Mouse (Mus musculus) MEL (cell line): ENCODE measurements around the gene 1600002K03Rik. TPM values are rescaled to one million over a fixed set of nuclear protein-coding genes. Genes with fewer than 3 reads are reported as not detected.

Experiments used
- DNase-seq: peaks from one replicate; pipeline ENCODE4 v3.0.0; 2011; ENCODE audit warnings: low read depth, low spot score
- H3K27ac ChIP-seq: 2 replicates; pipeline ENCODE4 v1.5.1; 2012; ENCODE audit warnings: low read depth, mild to moderate bottlenecking, control low read depth, low read length, moderate library complexity; ENCODE audit not compliant: control insufficient read depth
- H3K27me3 ChIP-seq, 2 experiments: fragments of 150-350 bp in 1 of 2; sonication (generic) in 1 of 2; 2 replicates each; pipeline ENCODE4 v1.6.1; 2012; ENCODE audit warnings: low read length in 2 of 2, mild to moderate bottlenecking in 2 of 2, improper control_type of control experiment in 1 of 2, moderate library complexity in 1 of 2; ENCODE audit not compliant: insufficient read depth in 2 of 2, control insufficient read depth in 1 of 2
- H3K36me3 ChIP-seq, 2 experiments: 2 replicates each; pipeline ENCODE4 v1.6.1; 2012 to 2014; ENCODE audit warnings: low read length in 2 of 2, improper control_type of control experiment in 1 of 2, inconsistent platforms in 1 of 2, mild to moderate bottlenecking in 1 of 2; ENCODE audit not compliant: insufficient read depth in 2 of 2, control insufficient read depth in 1 of 2
- H3K4me1 ChIP-seq, 2 experiments: fragments of 150-350 bp in 1 of 2; sonication (generic) in 1 of 2; 2 replicates each; pipeline ENCODE4 v1.6.1; 2012; ENCODE audit warnings: low read length in 2 of 2, improper control_type of control experiment in 1 of 2, mild to moderate bottlenecking in 1 of 2; ENCODE audit not compliant: insufficient read depth in 2 of 2, control insufficient read depth in 1 of 2
- H3K4me3 ChIP-seq, 2 experiments: fragments of 150-350 bp in 1 of 2; sonication (generic) in 1 of 2; 2 replicates each; pipeline ENCODE4 v1.5.1; 2012; ENCODE audit warnings: low read depth in 2 of 2, low read length in 2 of 2, mild to moderate bottlenecking in 2 of 2, moderate library complexity in 2 of 2, control low read depth in 1 of 2, improper control_type of control experiment in 1 of 2; ENCODE audit not compliant: control insufficient read depth in 1 of 2, insufficient read depth in 1 of 2
- H3K79me2 ChIP-seq: 2 replicates; pipeline ENCODE4 v1.6.1; 2012; ENCODE audit warnings: mild to moderate bottlenecking, low read length, moderate library complexity; ENCODE audit not compliant: control insufficient read depth, poor library complexity, insufficient read depth
- H3K9ac ChIP-seq: 2 replicates; pipeline ENCODE4 v1.6.1; 2012; ENCODE audit warnings: low read depth, mild to moderate bottlenecking, control low read depth, low read length, moderate library complexity; ENCODE audit not compliant: control insufficient read depth, poor library complexity, severe bottlenecking
- H3K9me3 ChIP-seq: fragments of 150-350 bp; sonication (generic); replicated peaks from 2 replicates; pipeline ENCODE4 v1.6.1; 2012; ENCODE audit warnings: mild to moderate bottlenecking, low read length, improper control_type of control experiment, moderate library complexity; ENCODE audit not compliant: insufficient read depth
- BHLHE40 ChIP-seq: IDR thresholded peaks from 2 replicates; pipeline ENCODE4 v1.6.1; 2012; ENCODE audit warnings: low read depth, mild to moderate bottlenecking, inconsistent platforms, low read length, improper control_type of control experiment, borderline replicate concordance
- CHD1 ChIP-seq: IDR thresholded peaks from 2 replicates; pipeline ENCODE4 v1.6.1; 2012; ENCODE audit warnings: low read depth, mild to moderate bottlenecking, inconsistent platforms, low read length, improper control_type of control experiment
- CHD2 ChIP-seq: IDR thresholded peaks from 2 replicates; pipeline ENCODE4 v1.6.1; 2011; ENCODE audit warnings: low read length, improper control_type of control experiment
- E2F4 ChIP-seq: IDR thresholded peaks from 2 replicates; pipeline ENCODE4 v1.6.1; 2011; ENCODE audit warnings: low read depth, low read length, improper control_type of control experiment, borderline replicate concordance
- ELF1 ChIP-seq: IDR thresholded peaks from 2 replicates; pipeline ENCODE4 v1.6.1; 2014; ENCODE audit warnings: low read depth, mild to moderate bottlenecking, inconsistent platforms, low read length, improper control_type of control experiment, moderate library complexity
- EP300 ChIP-seq, 2 experiments: IDR thresholded peaks; 2 replicates each; pipeline ENCODE4 v1.6.1; 2011; ENCODE audit warnings: improper control_type of control experiment in 2 of 2, low read length in 2 of 2, low read depth in 1 of 2, mild to moderate bottlenecking in 1 of 2
- ETS1 ChIP-seq: IDR thresholded peaks from 2 replicates; pipeline ENCODE4 v1.6.1; 2012; ENCODE audit warnings: low read depth, mild to moderate bottlenecking, inconsistent platforms, low read length, improper control_type of control experiment, moderate library complexity
- GABPA ChIP-seq: IDR thresholded peaks from 2 replicates; pipeline ENCODE4 v1.6.1; 2012; ENCODE audit warnings: low read depth, mild to moderate bottlenecking, inconsistent platforms, low read length, improper control_type of control experiment, moderate library complexity
- GATA1 ChIP-seq: IDR thresholded peaks from 2 replicates; pipeline ENCODE4 v1.6.1; 2011; ENCODE audit warnings: low read depth, low read length, improper control_type of control experiment
- HCFC1 ChIP-seq: IDR thresholded peaks from 2 replicates; pipeline ENCODE4 v1.6.1; 2012; ENCODE audit warnings: low read depth, mild to moderate bottlenecking, inconsistent platforms, low read length, improper control_type of control experiment, moderate library complexity
- JUND ChIP-seq: IDR thresholded peaks from 2 replicates; pipeline ENCODE4 v1.6.1; 2011; ENCODE audit warnings: low read depth, mild to moderate bottlenecking, improper control_type of control experiment, low read length
- MAFK ChIP-seq: IDR thresholded peaks from 2 replicates; pipeline ENCODE4 v1.6.1; 2011; ENCODE audit warnings: low read depth, mild to moderate bottlenecking, low read length, improper control_type of control experiment, borderline replicate concordance
- MAX ChIP-seq: IDR thresholded peaks from 2 replicates; pipeline ENCODE4 v1.6.1; 2011; ENCODE audit warnings: low read length, improper control_type of control experiment
- MAZ ChIP-seq: IDR thresholded peaks from 2 replicates; pipeline ENCODE4 v1.6.1; 2012; ENCODE audit warnings: low read depth, mild to moderate bottlenecking, inconsistent platforms, low read length, improper control_type of control experiment
- MEF2A ChIP-seq: IDR thresholded peaks from 2 replicates; pipeline ENCODE4 v1.6.1; 2014; ENCODE audit warnings: low read depth, mild to moderate bottlenecking, inconsistent platforms, low read length, improper control_type of control experiment; ENCODE audit not compliant: poor library complexity, insufficient replicate concordance, severe bottlenecking; ENCODE audit errors: extremely low read depth
- MXI1 ChIP-seq: IDR thresholded peaks from 2 replicates; pipeline ENCODE4 v1.6.1; 2011; ENCODE audit warnings: mild to moderate bottlenecking, low read depth, low read length, improper control_type of control experiment
- MYB ChIP-seq: IDR thresholded peaks from 2 replicates; pipeline ENCODE4 v1.6.1; 2011; ENCODE audit warnings: mild to moderate bottlenecking, low read depth, low read length, improper control_type of control experiment
- NELFE ChIP-seq: IDR thresholded peaks from 2 replicates; pipeline ENCODE4 v1.6.1; 2011; ENCODE audit warnings: low read depth, low read length, improper control_type of control experiment
- POLR2A ChIP-seq, 2 experiments: IDR thresholded peaks; 2 replicates each; pipeline ENCODE4 v1.6.1; 2011 to 2012; ENCODE audit warnings: low read length in 2 of 2, mild to moderate bottlenecking in 2 of 2, control low read depth in 1 of 2, improper control_type of control experiment in 1 of 2, low read depth in 1 of 2, moderate library complexity in 1 of 2; ENCODE audit not compliant: control insufficient read depth in 1 of 2, insufficient read depth in 1 of 2, poor library complexity in 1 of 2
- POLR2AphosphoS5 ChIP-seq: IDR thresholded peaks from 2 replicates; pipeline ENCODE4 v1.6.1; 2012; ENCODE audit warnings: low read depth, borderline replicate concordance, mild to moderate bottlenecking, inconsistent platforms, low read length, moderate library complexity, mixed read lengths
- RCOR1 ChIP-seq: IDR thresholded peaks from 2 replicates; pipeline ENCODE4 v1.6.1; 2012; ENCODE audit warnings: low read depth, mild to moderate bottlenecking, inconsistent platforms, low read length, improper control_type of control experiment
- SIN3A ChIP-seq: IDR thresholded peaks from 2 replicates; pipeline ENCODE4 v1.6.1; 2012; ENCODE audit warnings: low read length, improper control_type of control experiment, inconsistent platforms
- SMC3 ChIP-seq: IDR thresholded peaks from 2 replicates; pipeline ENCODE4 v1.6.1; 2011; ENCODE audit warnings: low read depth, low read length, improper control_type of control experiment
- TAL1 ChIP-seq: IDR thresholded peaks from 2 replicates; pipeline ENCODE4 v1.6.1; 2012; ENCODE audit warnings: mild to moderate bottlenecking, inconsistent platforms, low read length, moderate library complexity, mixed read lengths
- TCF12 ChIP-seq: IDR thresholded peaks from 2 replicates; pipeline ENCODE4 v1.6.1; 2014; ENCODE audit warnings: low read depth, mild to moderate bottlenecking, inconsistent platforms, low read length, improper control_type of control experiment, moderate library complexity
- UBTF ChIP-seq: IDR thresholded peaks from 2 replicates; pipeline ENCODE4 v1.6.1; 2012; ENCODE audit warnings: low read depth, mild to moderate bottlenecking, inconsistent platforms, low read length, improper control_type of control experiment, moderate library complexity, borderline replicate concordance; ENCODE audit not compliant: insufficient read depth
- USF2 ChIP-seq, 2 experiments: IDR thresholded peaks; 2 replicates each; pipeline ENCODE4 v1.6.1; 2011 to 2012; ENCODE audit warnings: improper control_type of control experiment in 2 of 2, low read length in 2 of 2, borderline replicate concordance in 1 of 2, inconsistent platforms in 1 of 2, low read depth in 1 of 2, mild to moderate bottlenecking in 1 of 2; ENCODE audit not compliant: insufficient read depth in 1 of 2
- ZC3H11A ChIP-seq: IDR thresholded peaks from 2 replicates; pipeline ENCODE4 v1.6.1; 2012; ENCODE audit warnings: low read depth, mild to moderate bottlenecking, inconsistent platforms, low read length, improper control_type of control experiment
- ZKSCAN1 ChIP-seq: IDR thresholded peaks from 2 replicates; pipeline ENCODE4 v1.6.1; 2012; ENCODE audit warnings: low read depth, mild to moderate bottlenecking, inconsistent platforms, low read length, improper control_type of control experiment, moderate library complexity
- ZMIZ1 ChIP-seq: IDR thresholded peaks from 2 replicates; pipeline ENCODE4 v1.6.1; 2012; ENCODE audit warnings: low read depth, mild to moderate bottlenecking, inconsistent platforms, low read length, improper control_type of control experiment, moderate library complexity
- ZNF384 ChIP-seq: IDR thresholded peaks from 2 replicates; pipeline ENCODE4 v1.6.1; 2012; ENCODE audit warnings: low read depth, mild to moderate bottlenecking, inconsistent platforms, low read length, improper control_type of control experiment
- polyA plus RNA-seq, 2 experiments: library from polyadenylated mRNA; stranded (reverse) in 1 of 2; unstranded in 1 of 2; fragments of >175 nt in 1 of 2; fragments of >200 nt in 1 of 2; gene quantifications; 2 replicates each; pipeline versions ENCODE4 v1.2.1 to v1.2.4; 2012; ENCODE audit warnings: low replicate concordance in 2 of 2, low read depth in 1 of 2; ENCODE audit not compliant: insufficient read length in 2 of 2, insufficient read depth in 1 of 2, missing spikeins in 1 of 2
- total RNA-seq: library from RNA; depleted of rRNA; stranded (reverse); fragments of 300-350 nt; gene quantifications from 2 replicates; pipeline ENCODE4 v1.2.3, GENCODE M21; 2012

The 1600002K03Rik gene
- total and polyA plus RNA-seq, 3 experiments, result 11.4 to 16.9 TPM; not detected in 1

DNA sequence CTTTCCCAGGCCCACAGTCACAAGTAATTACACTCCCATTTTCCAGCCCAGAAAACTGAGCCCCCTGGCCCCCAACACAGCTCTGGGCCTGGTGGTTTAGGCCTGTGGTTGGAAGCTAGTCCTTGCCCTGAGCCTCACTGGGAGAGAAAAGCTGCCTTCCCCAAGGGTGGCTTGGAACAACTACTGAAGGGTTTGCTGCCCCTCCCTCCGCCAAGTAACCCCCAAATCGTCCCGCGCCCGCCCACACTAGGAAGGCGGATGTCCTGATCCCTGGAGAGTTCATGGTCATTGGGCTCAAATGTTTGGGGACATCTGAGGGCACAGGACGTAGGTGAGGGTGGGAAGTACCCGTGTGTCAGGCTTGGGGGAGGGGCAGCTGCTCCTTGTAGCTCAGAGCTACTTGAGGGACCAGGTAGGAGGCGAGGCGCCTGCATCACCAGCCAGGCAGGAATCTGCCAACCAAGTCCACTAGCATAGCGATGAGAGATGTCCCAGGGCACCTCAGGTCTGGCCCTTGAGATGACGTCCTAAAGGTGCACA, 13.7 kb upstream of the 1600002K03Rik start (continued):
- TF ChIP-seq POLR2A (IDR thresholded peaks at IDR 0.05; ENCODE audit: control insufficient read depth in 1 of 2, insufficient read depth in 1 of 2, low read depth in 1 of 2, low read length in 2 of 2, poor library complexity in 1 of 2) (peak in 1 of 2 experiments; percentile 42; a peak in 1 of 4 replicates), MXI1 (peak; percentile 5; the same call in 1 of the 2 replicates), TAL1 (no peak), BHLHE40 (no peak)

DNA sequence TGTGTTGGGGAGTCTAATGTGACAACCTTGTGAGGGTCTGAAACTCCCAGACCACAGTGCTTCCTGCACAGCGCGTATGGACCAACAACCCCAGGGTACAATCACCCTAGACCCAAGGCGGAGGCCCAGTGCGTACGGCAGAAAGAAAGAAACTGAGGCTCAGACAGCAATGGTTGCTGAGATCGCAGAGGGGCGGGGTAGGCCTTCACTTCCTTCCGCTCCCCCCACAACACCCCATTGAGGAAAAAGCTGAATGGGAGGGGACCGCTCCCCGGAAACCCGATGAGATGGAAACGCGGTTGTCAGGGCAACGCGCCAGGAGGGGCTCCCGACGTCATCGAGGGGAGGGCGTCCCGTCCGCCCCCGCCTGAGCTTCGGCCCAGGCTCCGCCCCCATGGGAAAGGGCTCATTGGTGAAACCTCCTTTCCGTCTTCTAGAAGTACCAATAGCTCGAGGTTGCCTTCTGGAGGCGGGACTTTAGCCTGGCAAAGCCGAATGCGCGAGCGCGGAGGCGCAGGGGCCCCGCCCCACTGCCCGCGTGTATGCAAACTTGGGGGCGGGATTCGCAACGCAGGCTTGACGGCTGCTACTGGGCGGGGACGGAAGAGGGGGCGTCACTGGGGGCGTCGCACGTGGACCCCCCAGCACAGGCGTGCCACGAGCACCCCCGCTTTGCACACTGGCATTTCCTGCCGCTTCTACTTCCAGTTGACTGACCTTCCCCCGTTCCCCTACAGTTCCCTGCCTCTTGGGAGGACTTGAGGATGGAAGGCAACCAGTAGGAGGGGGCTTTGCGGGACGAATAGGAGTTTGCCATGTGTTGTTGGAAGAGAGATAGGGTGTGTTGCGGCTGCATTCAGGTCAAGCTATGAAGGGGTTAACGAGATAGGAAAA, 12.9 kb upstream of the 1600002K03Rik start:
- H3K9ac ChIP-seq, result peak overlapping the region; percentile 74
- H3K4me3 ChIP-seq, result peak overlapping the region; percentile 58 to 61
- H3K9me3 ChIP-seq, result no peaks in the 10 kb centered on the region
- peaks cover 0 to 21% of the 10 kb centered on the region in 2 experiments; a peak in 2 of 4 replicates for H3K36me3 ChIP-seq
- peaks cover 6 to 37% of the 10 kb centered on the region in 2 experiments; a peak in 3 of 4 replicates for H3K4me1 ChIP-seq
- peak; percentile 99 for DNase-seq
- H3K27ac ChIP-seq, result peak overlapping the region; percentile 93
- H3K79me2 ChIP-seq, result no peaks in the 10 kb centered on the region; the same call in 1 of the 2 replicates
- no peaks in the 10 kb centered on the region for H3K27me3 ChIP-seq
- no peak for TF ChIP-seq E2F4
- TF ChIP-seq ZMIZ1, result no peak
- peak; percentile 86 for TF ChIP-seq SIN3A
- TF ChIP-seq UBTF, result no peak
- TF ChIP-seq SMC3, result no peak; the same call in 1 of the 2 replicates
- TF ChIP-seq HCFC1, result peak; percentile 79
- no peak for TF ChIP-seq ZNF384
- peak; percentile 84 for TF ChIP-seq NELFE
- no peak for TF ChIP-seq POLR2AphosphoS5
- no peak; the same call in 1 of the 2 replicates for TF ChIP-seq GATA1
- peak; percentile 42 to 68; a peak in 2 of 4 replicates for TF ChIP-seq POLR2A (IDR thresholded peaks at IDR 0.05; ENCODE audit: control insufficient read depth in 1 of 2, insufficient read depth in 1 of 2, low read depth in 1 of 2, low read length in 2 of 2, poor library complexity in 1 of 2)
- TF ChIP-seq MAFK, result no peak
- TF ChIP-seq RCOR1, result no peak
- no peak for TF ChIP-seq ZKSCAN1
- peak in 1 of 2 experiments; percentile 44; a peak in 2 of 4 replicates for TF ChIP-seq EP300 (IDR thresholded peaks at IDR 0.05; ENCODE audit: low read depth in 1 of 2, low read length in 2 of 2)
- TF ChIP-seq GABPA, result no peak
- TF ChIP-seq MYB, result no peak
- TF ChIP-seq ZC3H11A, result no peak
- TF ChIP-seq TAL1, result no peak
- TF ChIP-seq TCF12, result 0 out of 2 replicates have a peak, but pooled peaks have one; percentile 41
- TF ChIP-seq MEF2A, result 0 out of 2 replicates have a peak, but pooled peaks have one; percentile 1
- TF ChIP-seq BHLHE40, result peak; percentile 83
- TF ChIP-seq MAZ, result peak; percentile 99
- peak; percentile 92 for TF ChIP-seq MAX
- TF ChIP-seq CHD2, result peak; percentile 73
- peak; percentile 88 for TF ChIP-seq ELF1
- no peak for TF ChIP-seq CHD1
- no peak for TF ChIP-seq USF2 (IDR thresholded peaks at IDR 0.05; ENCODE audit: borderline replicate concordance in 1 of 2, insufficient read depth in 1 of 2, low read depth in 1 of 2, low read length in 2 of 2)
- peak; percentile 72 for TF ChIP-seq ETS1
- TF ChIP-seq JUND, result no peak
